Mouse (Mus musculus) embryonic facial prominence, embryonic 13.5 days (tissue): Measurements from ENCODE around the gene Rnase10. TPM values are rescaled to one million over a fixed set of nuclear protein-coding genes. Genes with fewer than 3 reads are reported as not detected.

ENCODE experiments used
- ATAC-seq: fragments of 200-750 bp; cut with Nextera tagmentation; 2 replicates; pipeline ENCODE4 v1.8.0; 2017; ENCODE audit warnings: low read depth; ENCODE audit not compliant: insufficient number of reproducible peaks, insufficient read depth, low FRiP score, low TSS enrichment
- H3K27ac ChIP-seq: fragments of 300-500 bp; sonication (generic); 2 replicates; pipeline ENCODE4 v1.5.1; 2015; ENCODE audit warnings: moderate library complexity, mild to moderate bottlenecking, inconsistent platforms
- H3K27me3 ChIP-seq: fragments of 300-500 bp; sonication (generic); 2 replicates; pipeline ENCODE4 v1.6.1; 2015; ENCODE audit warnings: mild to moderate bottlenecking, inconsistent platforms
- H3K36me3 ChIP-seq: fragments of 300-500 bp; sonication (generic); 2 replicates; pipeline ENCODE4 v1.6.1; 2015; ENCODE audit warnings: mild to moderate bottlenecking, inconsistent platforms
- H3K4me1 ChIP-seq: fragments of 300-500 bp; sonication (generic); 2 replicates; pipeline ENCODE4 v1.6.1; 2015; ENCODE audit warnings: inconsistent platforms
- H3K4me2 ChIP-seq: fragments of 300-500 bp; sonication (generic); 2 replicates; pipeline ENCODE4 v1.6.1; 2015; ENCODE audit warnings: moderate library complexity, mild to moderate bottlenecking, inconsistent platforms
- H3K4me3 ChIP-seq: fragments of 300-500 bp; sonication (generic); 2 replicates; pipeline ENCODE4 v1.5.1; 2015; ENCODE audit warnings: mild to moderate bottlenecking, inconsistent platforms
- H3K9ac ChIP-seq: fragments of 300-500 bp; sonication (generic); 2 replicates; pipeline ENCODE4 v1.6.1; 2015; ENCODE audit warnings: mild to moderate bottlenecking, inconsistent platforms
- H3K9me3 ChIP-seq: fragments of 300-500 bp; sonication (generic); 2 replicates; pipeline ENCODE4 v1.6.1; 2016; ENCODE audit warnings: inconsistent platforms
- WGBS: fragments of 180-500 bp; shearing (Covaris S2); methylation state at CpG from one replicate; pipeline ENCODE4 v1.1.7; 2015; ENCODE audit warnings: mixed read lengths; 5-methylcytosine and 5-hydroxymethylcytosine counted together
- polyA plus RNA-seq: library from polyadenylated mRNA; unstranded; fragments of >200 nt; fragmentation: Nextera tagmentation; extraction: Ambion mirVana; gene quantifications from 2 replicates; pipeline ENCODE4 v1.2.1, GENCODE M21; 2015

Gene Rnase10
- polyA plus RNA-seq, 1 experiment from 2014 or later, result 0.18 TPM

DNA sequence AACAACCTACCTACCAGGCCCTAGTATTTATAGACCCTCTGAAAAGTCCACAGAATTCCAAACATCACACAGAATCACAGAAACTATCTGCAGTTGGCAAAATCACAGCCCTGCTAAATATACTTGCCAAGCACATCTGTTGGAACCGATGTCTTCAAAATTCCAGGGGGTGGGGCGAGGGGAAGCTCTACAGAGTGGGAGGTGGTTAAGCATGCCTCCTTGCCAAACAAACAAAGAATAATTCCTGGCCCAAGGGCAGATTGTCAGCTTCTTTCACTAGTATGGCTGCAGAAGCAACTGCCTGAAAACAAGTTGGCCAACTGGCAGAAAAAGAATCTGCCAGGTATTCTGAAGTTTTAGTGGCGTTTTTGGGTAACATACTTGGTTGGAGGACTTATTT is 9.7 kb downstream of the Rnase10 start:
- Histone ChIP-seq H3K4me1 (0 out of 2 replicates have a peak, but pooled peaks cover 4% of the 10 kb centered on the region), H3K9ac (no peak overlapping the region), H3K36me3 (no peaks in the 10 kb centered on the region), H3K27ac (no peak overlapping the region), H3K27me3 (no peaks in the 10 kb centered on the region), H3K9me3 (no peaks in the 10 kb centered on the region; the same call in 1 of the 2 replicates), H3K4me3 (no peak overlapping the region), H3K4me2 (no peak overlapping the region)
- 44% methylated on average over 3 of the region's 3 CpGs for WGBS
- ATAC-seq, result no peak

DNA sequence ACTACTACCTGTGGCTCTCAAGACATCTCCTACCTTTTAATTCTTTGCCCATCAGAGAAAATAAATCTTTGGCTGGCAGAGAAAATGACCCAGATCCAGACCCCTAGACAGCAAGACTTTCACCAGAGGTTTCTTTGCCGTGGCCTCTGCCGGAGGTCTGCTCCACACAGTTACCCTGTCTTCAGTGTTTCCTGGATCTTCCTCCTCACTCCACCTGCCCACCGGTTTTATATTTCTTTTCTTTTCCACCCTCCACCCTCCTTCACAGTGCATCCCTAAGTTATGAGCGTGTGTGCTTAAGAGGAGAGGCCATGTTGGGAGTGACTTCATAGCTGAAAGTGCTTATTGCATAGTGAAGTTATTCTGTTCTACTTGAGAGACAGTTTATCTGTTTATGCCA is 15.9 kb downstream of the Rnase10 start:
- Histone ChIP-seq H3K27ac (no peak overlapping the region), H3K4me3 (no peak overlapping the region), H3K27me3 (no peaks in the 10 kb centered on the region), H3K9me3 (no peaks in the 10 kb centered on the region; the same call in 1 of the 2 replicates), H3K4me2 (no peak overlapping the region), H3K36me3 (no peaks in the 10 kb centered on the region), H3K9ac (no peak overlapping the region), H3K4me1 (no peaks in the 10 kb centered on the region)
- ATAC-seq, result no peak
- 85% methylated on average over 4 of the region's 4 CpGs for WGBS

DNA sequence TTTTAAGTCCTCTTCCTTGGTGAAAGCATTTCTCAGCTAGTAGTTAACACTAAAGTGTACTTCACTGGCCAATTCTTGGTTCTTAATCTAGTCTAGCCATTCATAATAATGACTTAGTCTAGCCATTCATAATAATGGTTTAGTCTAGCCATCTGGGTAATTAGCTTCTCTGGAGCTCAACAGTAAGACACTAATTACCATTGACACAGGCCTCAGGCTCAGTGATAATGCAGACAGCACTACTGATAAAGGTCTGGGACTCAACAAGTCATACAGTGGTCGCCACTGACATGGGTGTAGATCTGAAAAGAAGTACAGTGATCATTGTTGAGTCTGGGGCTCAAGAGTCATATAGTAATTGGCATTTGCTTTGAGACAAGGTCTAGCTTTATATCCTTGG is 17.3 kb downstream of the Rnase10 start:
- H3K27me3 ChIP-seq, result no peaks in the 10 kb centered on the region
- H3K9ac ChIP-seq, result no peak overlapping the region
- no peaks in the 10 kb centered on the region for H3K4me1 ChIP-seq
- WGBS, result 84% methylated on average over 1 of the region's 1 CpGs
- ATAC-seq, result no peak
- H3K9me3 ChIP-seq, result no peaks in the 10 kb centered on the region; the same call in 1 of the 2 replicates
- no peak overlapping the region for H3K4me3 ChIP-seq
- no peak overlapping the region for H3K27ac ChIP-seq
- no peak overlapping the region for H3K4me2 ChIP-seq
- no peaks in the 10 kb centered on the region for H3K36me3 ChIP-seq

DNA sequence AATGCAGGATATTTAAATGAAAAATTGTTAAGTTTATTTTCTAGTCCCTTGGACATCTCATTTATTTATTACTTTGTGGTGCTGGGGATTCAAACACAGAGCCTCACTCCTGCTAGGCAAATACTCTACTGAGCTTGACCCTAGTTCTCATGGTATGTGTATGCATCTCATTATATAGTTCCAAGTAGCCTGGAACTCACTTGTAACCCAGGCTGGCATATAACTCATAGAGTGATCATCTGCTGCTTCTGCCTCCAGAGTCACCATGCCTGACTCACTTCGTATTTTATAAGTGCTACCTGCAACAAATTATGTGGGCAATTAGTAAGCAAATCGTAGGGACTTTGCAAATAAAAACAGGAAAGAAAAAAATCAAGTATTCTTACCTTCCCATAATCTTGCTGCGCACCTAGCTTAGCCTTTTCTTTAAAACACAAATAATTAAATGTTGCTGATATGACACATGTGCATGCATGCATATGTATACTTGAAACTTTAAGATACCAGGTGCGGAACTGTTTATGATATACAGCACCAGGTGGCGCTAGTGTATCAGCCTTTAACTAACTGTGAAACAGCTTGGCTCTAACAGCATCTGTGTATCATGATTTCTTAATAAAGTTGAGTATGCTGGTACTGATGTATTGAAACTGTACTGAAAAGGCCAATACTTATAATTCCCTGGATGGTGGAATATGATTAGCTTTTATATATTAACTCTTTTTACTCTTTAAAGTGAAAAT is 19.0 kb downstream of the Rnase10 start:
- no peak overlapping the region for H3K4me2 ChIP-seq
- no peaks in the 10 kb centered on the region for H3K4me1 ChIP-seq
- no peaks in the 10 kb centered on the region for H3K9me3 ChIP-seq
- no peak overlapping the region for H3K9ac ChIP-seq
- no peak for ATAC-seq
- 35% methylated on average over 5 of the region's 5 CpGs for WGBS
- H3K27me3 ChIP-seq, result no peaks in the 10 kb centered on the region
- no peak overlapping the region for H3K27ac ChIP-seq
- no peak overlapping the region for H3K4me3 ChIP-seq
- H3K36me3 ChIP-seq, result no peaks in the 10 kb centered on the region

DNA sequence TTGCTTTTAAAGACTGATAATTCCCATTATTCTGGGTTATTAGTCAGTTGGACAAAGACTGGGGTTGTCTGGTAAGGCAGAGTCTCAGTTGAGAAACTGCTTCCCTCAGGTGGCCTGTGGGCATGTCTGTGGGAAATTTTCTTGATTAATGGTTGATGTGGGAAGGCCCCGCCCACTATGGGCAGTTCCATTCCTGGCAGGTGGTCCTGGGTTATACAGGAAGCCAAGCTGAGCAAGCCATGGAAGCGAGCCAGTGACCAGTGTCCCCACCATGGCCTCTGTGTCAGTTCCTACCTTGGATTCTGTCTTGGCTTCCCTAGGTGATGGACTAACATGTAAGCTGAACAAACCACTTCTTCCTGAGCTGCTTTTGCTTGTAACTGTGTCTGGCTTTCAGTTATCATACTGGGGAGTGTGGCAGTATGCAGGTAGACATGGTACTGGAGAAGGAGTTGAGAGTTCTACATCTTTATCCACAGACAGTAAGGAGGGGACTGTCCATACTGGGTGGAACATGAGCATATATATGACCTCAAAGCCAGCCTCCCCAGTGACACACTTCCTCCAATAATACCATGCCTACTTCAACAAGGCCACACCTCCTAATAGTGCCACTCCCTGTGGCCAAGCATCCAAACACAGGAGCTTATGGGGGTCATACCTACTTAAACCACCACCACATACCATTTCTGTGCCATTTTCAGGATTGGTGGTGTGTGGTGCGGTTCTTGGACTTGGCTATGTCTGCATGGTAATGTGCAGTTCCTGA is 20.0 kb downstream of the Rnase10 start:
- Histone ChIP-seq H3K9me3 (no peaks in the 10 kb centered on the region), H3K4me2 (no peak overlapping the region), H3K9ac (no peak overlapping the region), H3K27me3 (no peaks in the 10 kb centered on the region), H3K27ac (no peak overlapping the region), H3K4me3 (no peak overlapping the region), H3K36me3 (no peaks in the 10 kb centered on the region), H3K4me1 (no peaks in the 10 kb centered on the region)
- WGBS, result 49% methylated on average over 3 of the region's 3 CpGs
- no peak for ATAC-seq

DNA sequence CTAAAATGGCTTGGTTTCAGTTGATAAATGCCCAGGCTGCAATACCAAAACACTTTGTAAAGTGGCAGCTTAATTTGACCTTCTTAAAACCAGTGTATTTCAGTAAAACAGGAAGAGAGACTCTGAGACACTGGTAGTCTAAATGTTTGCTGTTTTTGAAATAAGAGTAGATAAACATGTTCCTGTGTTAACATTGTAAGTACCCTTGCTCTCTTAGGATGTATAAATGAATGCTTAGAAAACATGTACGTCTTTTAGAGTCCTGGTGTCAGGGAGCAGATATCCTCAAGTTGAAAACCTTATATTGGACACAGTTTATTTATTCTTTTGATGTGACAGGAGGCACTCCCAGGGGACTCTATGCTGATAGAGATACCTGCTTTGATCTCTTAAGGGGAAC is 27.7 kb downstream of the Rnase10 start:
- Histone ChIP-seq H3K27me3 (no peaks in the 10 kb centered on the region), H3K4me1 (no peaks in the 10 kb centered on the region), H3K4me2 (no peak overlapping the region), H3K4me3 (no peak overlapping the region), H3K9me3 (no peaks in the 10 kb centered on the region), H3K36me3 (no peaks in the 10 kb centered on the region), H3K27ac (no peak overlapping the region), H3K9ac (no peak overlapping the region)
- ATAC-seq, result no peak
- WGBS, result 30% methylated on average over 1 of the region's 1 CpGs

DNA sequence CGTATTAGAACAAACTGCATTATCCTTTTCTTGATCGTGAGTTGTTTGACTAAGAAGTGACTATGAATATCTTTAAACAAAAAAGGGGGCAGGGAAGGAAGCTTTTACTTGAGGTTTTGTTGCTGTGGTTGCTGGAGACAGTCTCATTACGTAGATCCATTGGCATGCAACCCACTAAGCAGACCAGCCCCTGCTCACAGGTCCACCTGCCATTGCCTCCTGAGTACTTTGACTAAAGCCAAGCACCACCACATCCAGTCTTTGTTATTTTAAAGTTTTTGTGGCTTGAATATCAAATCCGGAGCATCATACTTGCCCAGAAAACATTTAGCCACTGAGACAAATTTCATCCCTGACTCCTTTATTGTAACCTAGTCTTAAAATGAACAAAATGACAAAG is 28.7 kb downstream of the Rnase10 start:
- WGBS, result 83% methylated on average over 4 of the region's 4 CpGs

DNA sequence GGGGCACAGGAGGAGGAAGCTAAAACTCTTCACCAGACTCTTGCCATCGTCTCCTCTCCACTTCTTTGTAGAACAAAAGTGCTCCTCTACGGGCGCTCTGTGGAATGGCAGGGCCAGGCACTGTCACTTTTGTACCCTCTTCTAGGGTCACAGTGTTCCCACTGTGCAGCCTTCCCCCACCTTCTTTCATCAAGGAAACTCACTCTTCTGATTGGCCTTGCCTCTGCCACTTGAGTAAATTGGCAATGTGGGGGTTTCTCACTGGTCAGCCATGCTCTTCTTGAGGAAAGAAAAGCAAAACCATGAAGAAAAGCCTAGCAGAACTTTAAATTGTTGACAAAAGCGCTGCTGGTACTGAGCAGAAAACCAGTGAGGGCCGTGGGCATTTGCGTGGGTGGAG is 34.2 kb downstream of the Rnase10 start, which contains the start of gene Rnase9:
Gene Rnase9, minus strand, starts transcription at position 101 of the 400 bp plus-strand sequence.
- H3K9ac ChIP-seq, result no peak within 1 kb of the TSS
- H3K27ac ChIP-seq, result no peak within 1 kb of the TSS
- no peaks in the 10 kb centered on the region for H3K9me3 ChIP-seq
- H3K27me3 ChIP-seq, result no peaks in the 10 kb centered on the region
- H3K4me2 ChIP-seq, result no peak within 1 kb of the TSS
- ATAC-seq, result no peak
- no peaks in the 10 kb centered on the region for H3K36me3 ChIP-seq
- H3K4me1 ChIP-seq, result no peaks in the 10 kb centered on the region
- WGBS, result 76% methylated on average over 6 of the region's 6 CpGs
- no peak within 1 kb of the TSS for H3K4me3 ChIP-seq

More for the DNA sequence above, 28.7 kb downstream of the Rnase10 start:
- Histone ChIP-seq H3K4me2 (no peak overlapping the region), H3K36me3 (no peaks in the 10 kb centered on the region), H3K27ac (no peak overlapping the region), H3K9ac (no peak overlapping the region), H3K9me3 (no peaks in the 10 kb centered on the region), H3K27me3 (no peaks in the 10 kb centered on the region), H3K4me1 (no peaks in the 10 kb centered on the region), H3K4me3 (no peak overlapping the region)
- no peak for ATAC-seq

DNA sequence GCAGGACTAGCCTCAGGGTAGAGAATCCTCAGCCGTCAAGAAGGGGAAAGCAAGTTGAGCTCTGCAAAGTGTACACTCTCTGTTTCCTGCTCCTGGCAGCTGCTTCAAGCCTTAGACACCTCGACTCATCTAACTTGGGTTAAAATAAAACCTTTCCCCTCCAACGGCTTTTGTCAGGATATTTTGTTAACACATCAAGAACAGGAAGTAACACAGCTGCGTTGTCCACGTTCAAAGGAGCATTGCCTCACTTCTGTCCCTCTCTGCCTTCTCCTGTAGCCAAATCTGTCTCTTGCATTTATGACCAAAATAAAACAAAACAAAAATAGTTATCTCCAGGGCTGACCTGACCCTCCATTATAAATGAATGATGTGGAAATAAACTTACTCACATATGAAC is 40.3 kb downstream of the Rnase10 start:
- no peak for ATAC-seq
- Histone ChIP-seq H3K4me1 (no peaks in the 10 kb centered on the region), H3K27me3 (no peaks in the 10 kb centered on the region), H3K4me3 (no peak overlapping the region), H3K27ac (no peak overlapping the region), H3K9me3 (no peaks in the 10 kb centered on the region), H3K36me3 (no peaks in the 10 kb centered on the region), H3K9ac (no peak overlapping the region), H3K4me2 (no peak overlapping the region)
- 37% methylated on average over 5 of the region's 5 CpGs for WGBS

DNA sequence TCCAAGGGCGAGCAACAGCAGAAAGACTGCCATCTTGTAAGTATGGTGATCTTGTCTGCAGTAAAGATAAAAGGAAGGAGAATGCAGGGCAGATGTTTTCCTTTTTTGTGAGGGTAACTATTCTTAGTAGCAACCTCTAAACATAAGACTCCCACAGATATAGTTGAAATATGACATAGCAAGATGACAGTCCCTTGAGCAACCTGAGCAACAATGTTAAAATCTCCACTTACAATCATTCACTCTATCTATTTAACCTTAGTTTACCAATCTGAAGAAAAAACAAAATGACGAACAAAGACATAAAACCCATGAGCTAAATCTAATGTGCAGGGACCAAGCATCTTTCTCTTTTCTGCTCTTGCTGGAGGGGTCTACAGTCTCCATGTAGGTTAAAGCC is 42.5 kb downstream of the Rnase10 start, which contains the start of gene Rnase11:
Gene Rnase11, minus strand, starts transcription at position 101 of the 400 bp plus-strand sequence.
- no peak for ATAC-seq
- no peak within 1 kb of the TSS for H3K4me2 ChIP-seq
- WGBS, result 78% methylated on average over 2 of the region's 2 CpGs
- H3K27ac ChIP-seq, result no peak within 1 kb of the TSS
- no peak within 1 kb of the TSS for H3K9ac ChIP-seq
- H3K4me3 ChIP-seq, result no peak within 1 kb of the TSS
- no peaks in the 10 kb centered on the region for H3K27me3 ChIP-seq
- no peaks in the 10 kb centered on the region for H3K9me3 ChIP-seq
- H3K4me1 ChIP-seq, result peaks cover 5% of the 10 kb centered on the region; the same call in 1 of the 2 replicates
- no peaks in the 10 kb centered on the region for H3K36me3 ChIP-seq

DNA sequence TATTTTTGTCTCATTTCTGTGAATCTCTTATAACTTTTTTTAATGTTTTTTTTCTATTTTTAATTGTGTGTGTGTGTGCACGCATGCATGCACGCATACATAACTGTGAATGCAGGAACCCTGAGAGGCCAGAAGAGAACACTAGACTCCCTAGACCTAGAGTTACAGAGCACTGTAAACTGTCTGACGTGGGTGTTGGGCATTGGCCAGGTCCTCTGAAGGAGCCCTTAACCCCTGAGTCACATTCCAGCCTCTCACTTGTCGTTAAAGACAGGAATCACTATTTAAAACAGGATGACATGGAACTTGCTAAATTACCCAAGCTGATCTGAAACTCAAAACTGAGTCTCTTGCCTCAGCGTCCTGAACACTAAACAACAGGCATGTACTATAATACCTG is 44.4 kb downstream of the Rnase10 start:
- ATAC-seq, result no peak
- H3K4me2 ChIP-seq, result no peak overlapping the region
- no peaks in the 10 kb centered on the region for H3K27me3 ChIP-seq
- no peak overlapping the region for H3K9ac ChIP-seq
- WGBS, result 50% methylated on average over 5 of the region's 5 CpGs
- no peaks in the 10 kb centered on the region for H3K36me3 ChIP-seq
- no peak overlapping the region for H3K27ac ChIP-seq
- no peak overlapping the region for H3K4me3 ChIP-seq
- no peaks in the 10 kb centered on the region for H3K9me3 ChIP-seq
- peaks cover 5% of the 10 kb centered on the region; the same call in 1 of the 2 replicates for H3K4me1 ChIP-seq

DNA sequence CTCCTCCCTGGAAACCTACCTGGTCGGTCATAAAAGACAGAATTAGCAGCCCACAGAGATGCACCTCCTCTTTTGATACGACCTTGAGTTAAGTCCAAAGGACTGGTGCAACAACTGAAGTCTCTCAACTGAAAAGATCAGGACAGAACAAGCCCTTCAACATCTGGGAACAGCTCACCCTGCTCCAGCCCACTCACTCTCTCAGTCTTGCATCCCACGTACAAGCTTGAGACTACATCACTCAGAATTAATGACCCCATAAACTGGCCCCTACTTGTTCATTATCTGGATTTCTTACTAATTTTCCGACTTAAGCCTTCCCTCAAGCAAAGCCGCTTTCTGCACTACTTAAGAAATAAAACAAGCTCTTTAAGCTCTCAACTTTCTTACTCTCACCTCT is 45.6 kb downstream of the Rnase10 start:
- H3K4me3 ChIP-seq, result no peak overlapping the region
- H3K9me3 ChIP-seq, result no peaks in the 10 kb centered on the region
- 55% methylated on average over 5 of the region's 5 CpGs for WGBS

More for the DNA sequence above, 45.6 kb downstream of the Rnase10 start:
- Histone ChIP-seq H3K27me3 (no peaks in the 10 kb centered on the region), H3K4me2 (no peak overlapping the region), H3K36me3 (no peaks in the 10 kb centered on the region), H3K9ac (no peak overlapping the region), H3K4me1 (peaks cover 5% of the 10 kb centered on the region; the same call in 1 of the 2 replicates), H3K27ac (no peak overlapping the region)
- ATAC-seq, result no peak
